Mouse (Mus musculus) myocyte (in vitro differentiated cells): ENCODE measurements around the gene Gpr27. TPM values are rescaled to one million over a fixed set of nuclear protein-coding genes. Genes with fewer than 3 reads are reported as not detected.

ENCODE experiments used
- H3K27me3 ChIP-seq: one replicate; pipeline ENCODE4 v1.6.1; 2011; ENCODE audit not compliant: control insufficient read depth, insufficient read depth, insufficient read length
- H3K36me3 ChIP-seq: one replicate; pipeline ENCODE4 v1.6.1; 2011; ENCODE audit not compliant: control insufficient read depth, insufficient read depth
- H3K4me2 ChIP-seq: one replicate; pipeline ENCODE4 v1.6.1; 2011; ENCODE audit warnings: low read depth, control low read depth
- H3K4me3 ChIP-seq: one replicate; pipeline ENCODE4 v1.5.1; 2011; ENCODE audit warnings: mild to moderate bottlenecking, control low read depth, moderate library complexity
- H3K79me2 ChIP-seq: one replicate; pipeline ENCODE4 v1.6.1; 2011; ENCODE audit not compliant: control insufficient read depth, insufficient read depth
- H3ac ChIP-seq: one replicate; pipeline ENCODE4 v1.6.1; 2011; ENCODE audit not compliant: control insufficient read depth, insufficient read length
- CEBPB ChIP-seq: IDR thresholded peaks from 2 replicates; pipeline ENCODE4 v1.6.1; 2011; ENCODE audit warnings: mild to moderate bottlenecking, moderate library complexity; ENCODE audit not compliant: poor library complexity, insufficient read depth, severe bottlenecking
- E2F4 ChIP-seq: IDR thresholded peaks from one replicate; pipeline ENCODE4 v1.6.1; 2011; ENCODE audit warnings: mild to moderate bottlenecking, control low read depth, moderate library complexity; ENCODE audit not compliant: insufficient read depth
- MAX ChIP-seq: IDR thresholded peaks from one replicate; pipeline ENCODE4 v1.6.1; 2011; ENCODE audit warnings: low read depth, mild to moderate bottlenecking, control low read depth
- MYOD1 ChIP-seq, 3 experiments: IDR thresholded peaks; one replicate each; pipeline ENCODE4 v1.6.1; 2011; ENCODE audit warnings: control low read depth in 2 of 3, low read depth in 2 of 3, mild to moderate bottlenecking in 2 of 3, moderate library complexity in 1 of 3; ENCODE audit not compliant: insufficient read length in 2 of 3, control insufficient read depth in 1 of 3
- MYOG ChIP-seq, 3 experiments: IDR thresholded peaks; one replicate each; pipeline ENCODE4 v1.6.1; 2011; ENCODE audit warnings: control low read depth in 2 of 3, low read depth in 2 of 3, mild to moderate bottlenecking in 2 of 3; ENCODE audit not compliant: insufficient read length in 2 of 3, control insufficient read depth in 1 of 3, insufficient read depth in 1 of 3
- POLR2A ChIP-seq: IDR thresholded peaks from one replicate; pipeline ENCODE4 v1.6.1; 2011; ENCODE audit warnings: low read depth, mild to moderate bottlenecking, control low read depth, moderate library complexity; ENCODE audit not compliant: insufficient read length
- POLR2AphosphoS2 ChIP-seq: IDR thresholded peaks from one replicate; pipeline ENCODE4 v1.6.1; 2011; ENCODE audit warnings: low read depth, control low read depth; ENCODE audit not compliant: insufficient read length
- REST ChIP-seq: IDR thresholded peaks from one replicate; pipeline ENCODE4 v1.6.1; 2011; ENCODE audit warnings: mild to moderate bottlenecking, control low read depth, moderate library complexity; ENCODE audit not compliant: insufficient read depth, insufficient read length
- SRF ChIP-seq: IDR thresholded peaks from one replicate; pipeline ENCODE4 v1.6.1; 2011; ENCODE audit warnings: low read depth; ENCODE audit not compliant: control insufficient read depth, insufficient read length
- TCF12 ChIP-seq: IDR thresholded peaks from one replicate; pipeline ENCODE4 v1.6.1; 2011; ENCODE audit warnings: mild to moderate bottlenecking, control low read depth; ENCODE audit not compliant: poor library complexity, insufficient read depth, severe bottlenecking
- TCF3 ChIP-seq: IDR thresholded peaks from one replicate; pipeline ENCODE4 v1.6.1; 2011; ENCODE audit warnings: low read depth, control low read depth; ENCODE audit not compliant: insufficient read length
- USF1 ChIP-seq: IDR thresholded peaks from one replicate; pipeline ENCODE4 v1.6.1; 2011; ENCODE audit warnings: low read depth, mild to moderate bottlenecking, control low read depth, moderate library complexity
- polyA plus RNA-seq: library from polyadenylated mRNA; unstranded; fragments of >200 nt; fragmentation: generic; extraction: Trizol; gene quantifications from one replicate; pipeline ENCODE4 v1.2.1, GENCODE M21; 2012; ENCODE audit warnings: missing spikeins

The Gpr27 gene
- polyA plus RNA-seq, 1 experiment, result not detected

- Histone ChIP-seq H3ac (no peak within 1 kb of the TSS), H3K4me3 (no peak within 1 kb of the TSS), H3K79me2 (no peaks in the 10 kb centered on the region), H3K27me3 (peaks cover 13% of the 10 kb centered on the region), H3K4me2 (no peak within 1 kb of the TSS), H3K36me3 (no peaks in the 10 kb centered on the region)
- TF ChIP-seq TCF3 (no peak), CEBPB (no peak), MYOG (IDR thresholded peaks at IDR 0.05; ENCODE audit: control insufficient read depth in 1 of 3, insufficient read depth in 1 of 3, insufficient read length in 2 of 3, low read depth in 2 of 3) (no peak), E2F4 (no peak), POLR2AphosphoS2 (no peak), MAX (no peak), POLR2A (no peak), TCF12 (no peak), MYOD1 (IDR thresholded peaks at IDR 0.05; ENCODE audit: control insufficient read depth in 1 of 3, insufficient read length in 2 of 3, low read depth in 2 of 3) (no peak), REST (no peak), USF1 (no peak), SRF (no peak)
Measured at GRCm38 (mm10) chr6:99725971-99726561, 33.6 kb downstream of the Gpr27 start, which contains the start of gene Prok2. Prok2 (minus strand) TSS chr6:99726392.

DNA sequence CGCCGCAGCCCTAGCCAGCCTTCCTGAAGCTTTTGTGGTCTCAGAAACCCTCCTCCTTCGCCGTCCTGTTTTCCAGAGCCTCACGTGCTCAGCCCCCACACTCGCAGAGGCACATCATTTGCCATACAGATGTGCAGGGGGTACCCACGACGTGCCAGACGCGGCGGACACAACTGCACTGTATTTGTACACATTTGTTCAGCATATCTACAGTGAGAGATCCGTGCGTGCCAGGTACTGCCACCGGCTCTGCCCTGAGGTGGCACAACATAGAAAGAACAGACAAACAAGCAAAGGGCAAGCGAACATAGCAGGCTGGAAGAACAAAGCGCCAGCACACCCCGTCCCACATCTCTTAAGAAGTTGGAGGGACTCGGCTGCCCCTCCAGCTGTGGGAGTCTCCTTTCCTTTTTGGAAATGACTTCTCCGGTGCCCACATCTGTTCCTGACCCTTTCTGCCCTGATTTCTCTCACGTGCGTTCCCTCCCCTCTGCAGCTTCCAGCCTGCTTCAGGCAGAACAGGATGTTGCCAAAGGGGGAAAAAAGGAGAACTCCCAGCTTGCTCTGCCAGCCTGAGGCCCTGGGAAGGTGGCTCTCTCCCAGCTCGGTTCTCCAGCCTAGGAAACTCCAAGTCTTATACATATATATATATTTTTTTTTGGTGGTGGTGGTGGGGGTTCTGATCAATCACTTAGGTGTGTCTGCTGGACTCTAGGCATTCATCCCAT is 34.3 kb downstream of the Gpr27 start:
- H3K79me2 ChIP-seq, result no peaks in the 10 kb centered on the region
- no peak for TF ChIP-seq SRF
- TF ChIP-seq TCF12, result no peak
- TF ChIP-seq CEBPB, result no peak
- no peak for TF ChIP-seq MYOD1 (IDR thresholded peaks at IDR 0.05; ENCODE audit: control insufficient read depth in 1 of 3, insufficient read length in 2 of 3, low read depth in 2 of 3)
- no peak for TF ChIP-seq TCF3
- H3K27me3 ChIP-seq, result peaks cover 18% of the 10 kb centered on the region
- no peaks in the 10 kb centered on the region for H3K36me3 ChIP-seq
- no peak overlapping the region for H3ac ChIP-seq
- no peak overlapping the region for H3K4me3 ChIP-seq
- no peak overlapping the region for H3K4me2 ChIP-seq

DNA sequence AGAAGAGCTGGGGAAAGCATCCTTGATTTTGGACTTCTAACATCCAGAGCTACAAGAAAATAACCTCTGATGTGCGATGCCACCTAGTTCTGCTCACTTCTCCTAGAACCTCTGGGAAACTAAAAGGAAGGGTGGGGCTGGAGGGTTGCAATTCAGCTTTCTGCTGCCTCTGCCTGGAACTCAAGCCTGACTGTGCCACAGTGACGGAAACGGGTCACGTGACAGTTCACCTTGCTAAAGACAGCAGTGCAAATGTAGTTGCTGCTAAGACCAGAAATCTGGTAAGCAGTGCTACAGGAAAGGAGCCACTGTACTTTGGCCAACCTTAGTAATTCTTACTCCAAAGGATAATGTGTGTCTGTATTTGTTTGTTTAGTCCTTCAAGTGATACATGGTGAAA is 37.4 kb downstream of the Gpr27 start:
- H3K27me3 ChIP-seq, result peaks cover 15% of the 10 kb centered on the region
- no peak overlapping the region for H3K4me3 ChIP-seq
- no peak overlapping the region for H3ac ChIP-seq
- no peaks in the 10 kb centered on the region for H3K36me3 ChIP-seq
- H3K79me2 ChIP-seq, result no peaks in the 10 kb centered on the region
- H3K4me2 ChIP-seq, result no peak overlapping the region
- TF ChIP-seq CEBPB (no peak), REST (no peak), MYOG (IDR thresholded peaks at IDR 0.05; ENCODE audit: control insufficient read depth in 1 of 3, insufficient read depth in 1 of 3, insufficient read length in 2 of 3, low read depth in 2 of 3) (no peak), POLR2A (no peak), USF1 (no peak), MAX (no peak), SRF (no peak), TCF3 (no peak), MYOD1 (IDR thresholded peaks at IDR 0.05; ENCODE audit: control insufficient read depth in 1 of 3, insufficient read length in 2 of 3, low read depth in 2 of 3) (no peak)

DNA sequence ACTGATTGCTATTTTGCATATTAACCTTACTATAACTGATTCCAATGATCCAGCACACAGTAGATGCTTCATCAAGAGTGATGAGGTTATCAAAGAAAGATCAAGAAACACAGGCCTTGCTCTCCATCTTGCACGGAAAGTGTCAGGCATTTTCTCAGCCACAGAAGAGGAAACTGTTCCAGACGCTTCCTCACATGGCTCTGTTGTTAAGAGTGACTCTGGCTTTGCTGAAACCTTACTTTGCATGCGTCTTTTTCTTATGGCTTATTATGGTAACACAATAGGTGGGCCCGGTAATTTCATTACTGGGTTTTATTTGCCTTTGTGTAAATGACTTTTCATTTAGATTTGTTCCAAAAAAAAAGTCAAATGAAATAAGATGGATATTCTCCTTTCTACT is 39.4 kb downstream of the Gpr27 start:
- peaks cover 10% of the 10 kb centered on the region for H3K27me3 ChIP-seq
- TF ChIP-seq MYOG (IDR thresholded peaks at IDR 0.05; ENCODE audit: control insufficient read depth in 1 of 3, insufficient read depth in 1 of 3, insufficient read length in 2 of 3, low read depth in 2 of 3) (no peak), USF1 (no peak), MYOD1 (IDR thresholded peaks at IDR 0.05; ENCODE audit: control insufficient read depth in 1 of 3, insufficient read length in 2 of 3, low read depth in 2 of 3) (no peak), SRF (no peak), TCF12 (no peak), POLR2A (no peak)
- H3ac ChIP-seq, result no peak overlapping the region
- no peaks in the 10 kb centered on the region for H3K36me3 ChIP-seq
- no peak overlapping the region for H3K4me3 ChIP-seq
- H3K79me2 ChIP-seq, result no peaks in the 10 kb centered on the region
- H3K4me2 ChIP-seq, result no peak overlapping the region

GRCm38 (mm10) chr6:99732673-99733072 is 40.2 kb downstream of the Gpr27 start:
- H3K27me3 ChIP-seq, result peaks cover 10% of the 10 kb centered on the region
- H3ac ChIP-seq, result no peak overlapping the region
- no peak for TF ChIP-seq USF1
- no peak for TF ChIP-seq TCF3
- TF ChIP-seq TCF12, result no peak
- no peak for TF ChIP-seq REST
- TF ChIP-seq POLR2AphosphoS2, result no peak
- TF ChIP-seq CEBPB, result no peak
- TF ChIP-seq MAX, result no peak
- TF ChIP-seq POLR2A, result no peak
- no peak for TF ChIP-seq MYOG (IDR thresholded peaks at IDR 0.05; ENCODE audit: control insufficient read depth in 1 of 3, insufficient read depth in 1 of 3, insufficient read length in 2 of 3, low read depth in 2 of 3)
- no peak for TF ChIP-seq E2F4
- no peak for TF ChIP-seq MYOD1 (IDR thresholded peaks at IDR 0.05; ENCODE audit: control insufficient read depth in 1 of 3, insufficient read length in 2 of 3, low read depth in 2 of 3)
- TF ChIP-seq SRF, result no peak
- H3K79me2 ChIP-seq, result no peaks in the 10 kb centered on the region
- H3K4me3 ChIP-seq, result no peak overlapping the region
- no peak overlapping the region for H3K4me2 ChIP-seq
- H3K36me3 ChIP-seq, result no peaks in the 10 kb centered on the region
